Mouse (Mus musculus): ENCODE results near the gene Tm7sf3.

The Tm7sf3 gene

GRCm38 (mm10) chr6:146642276-146643183 lies at the start of gene Tm7sf3, which contains the start of gene Med21:
Gene Tm7sf3, minus strand, starts transcription at chr6:146642824.
Gene Med21, plus strand, starts transcription at chr6:146642547.
- DNase-seq, result peak; percentile 100

- no peak for DNase-seq
Measured at GRCm38 (mm10) chr6:146688861-146689260, 46.2 kb upstream of the Tm7sf3 start.

GRCm38 (mm10) chr6:146688010-146688409 lies 45.4 kb upstream of the Tm7sf3 start:
- no peak for DNase-seq

DNA sequence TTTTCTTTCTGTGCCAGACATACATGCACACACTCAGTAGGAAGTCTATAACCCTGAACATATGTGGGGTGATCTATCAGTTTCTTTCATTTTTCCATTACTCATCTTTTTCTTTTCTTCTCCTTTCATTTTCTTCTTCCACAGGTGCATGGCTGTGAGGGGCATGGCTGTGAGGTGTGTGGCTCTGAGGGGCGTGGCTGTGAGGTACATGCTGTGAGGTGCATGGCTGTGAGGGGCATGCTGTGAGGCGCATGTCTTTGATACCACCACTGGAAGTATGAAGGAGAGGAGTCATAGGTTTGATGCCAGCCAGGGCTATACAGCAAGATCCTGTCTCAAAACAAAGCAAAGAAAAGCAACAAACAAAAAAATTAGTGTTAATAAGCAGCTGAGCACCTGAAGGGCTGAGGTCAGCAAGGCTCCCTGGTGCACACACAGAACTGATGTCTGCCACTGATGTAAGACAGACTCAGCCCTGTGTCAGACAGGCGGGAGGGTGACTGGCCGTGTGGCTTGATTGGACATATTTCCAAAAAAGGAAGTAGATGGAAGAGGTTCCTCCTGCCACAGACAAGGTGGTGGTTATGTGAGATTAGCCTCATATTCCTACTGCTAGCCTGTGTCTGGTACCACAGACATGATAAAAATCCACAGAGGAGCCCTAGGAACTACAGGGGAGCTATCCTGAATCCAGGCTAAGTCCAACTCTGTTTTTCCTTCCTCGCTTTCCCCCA lies 44.0 kb upstream of the Tm7sf3 start:
- no peak for DNase-seq

- DNase-seq, result peak; percentile 66
Measured at GRCm38 (mm10) chr6:146685781-146686308, 43.2 kb upstream of the Tm7sf3 start.

- no peak for DNase-seq
Measured at GRCm38 (mm10) chr6:146683881-146684280, 41.3 kb upstream of the Tm7sf3 start.

GRCm38 (mm10) chr6:146678136-146679070 lies 35.8 kb upstream of the Tm7sf3 start:
- DNase-seq, result no peak

- no peak for DNase-seq
Measured at GRCm38 (mm10) chr6:146676904-146677303, 34.3 kb upstream of the Tm7sf3 start.

DNA sequence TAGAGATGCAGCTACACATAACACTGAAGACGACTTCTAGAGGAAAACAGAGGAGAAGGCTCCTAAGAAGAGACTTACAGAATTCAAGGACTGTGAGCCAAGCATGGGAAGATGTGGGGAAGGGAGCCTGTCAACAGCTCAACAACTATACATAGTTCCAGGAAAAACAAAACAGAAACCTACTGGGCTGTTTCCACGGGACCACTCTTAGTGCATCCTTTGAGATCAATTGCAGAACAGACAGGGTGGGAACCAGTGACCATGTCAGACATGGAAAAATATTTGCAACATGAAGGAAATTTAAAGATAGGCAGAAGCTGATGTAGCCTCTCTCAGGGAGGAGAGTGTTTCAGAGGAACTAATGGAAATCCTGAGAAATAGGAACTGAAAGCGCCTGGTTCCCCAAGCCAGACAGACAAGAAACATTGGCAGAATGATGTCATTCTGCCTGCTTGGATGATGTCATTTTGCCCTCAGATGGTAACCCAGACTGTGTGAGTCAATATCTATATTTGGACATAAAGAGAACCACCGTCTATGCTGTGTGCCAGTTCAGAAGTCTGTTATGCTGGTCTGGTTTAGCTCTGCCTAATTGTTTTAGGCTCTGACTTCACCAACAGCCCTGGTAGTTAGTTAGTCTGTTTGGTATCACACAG lies 32.4 kb upstream of the Tm7sf3 start:
- no peak for DNase-seq

GRCm38 (mm10) chr6:146674420-146674819 lies 31.8 kb upstream of the Tm7sf3 start:
- DNase-seq, result peak; percentile 40

- DNase-seq, result no peak
Measured at GRCm38 (mm10) chr6:146673696-146674095, 31.1 kb upstream of the Tm7sf3 start.

GRCm38 (mm10) chr6:146672106-146672505 lies 29.5 kb upstream of the Tm7sf3 start:
- DNase-seq, result no peak

GRCm38 (mm10) chr6:146670956-146671855 lies 28.6 kb upstream of the Tm7sf3 start:
- no peak for DNase-seq

DNA sequence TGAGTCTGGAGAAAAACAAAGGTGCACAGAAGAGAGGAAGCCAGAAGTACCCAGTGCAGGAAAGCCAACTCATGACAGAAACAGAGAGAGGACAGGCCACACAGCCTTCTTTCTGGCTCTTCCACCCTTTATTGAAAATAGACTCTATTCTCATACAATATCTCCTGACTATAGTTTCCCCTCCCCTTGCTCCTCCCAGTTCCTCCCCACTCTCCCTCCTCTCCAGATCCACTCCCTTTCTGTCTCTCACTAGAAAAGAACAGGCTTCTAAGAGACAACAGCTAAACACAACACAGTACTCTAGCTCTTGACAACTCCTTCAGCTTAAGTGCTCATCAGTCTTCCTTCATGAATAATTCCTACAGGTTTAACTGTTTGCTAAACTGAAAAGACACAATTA lies 26.0 kb upstream of the Tm7sf3 start:
- no peak for DNase-seq

- no peak for DNase-seq
Measured at GRCm38 (mm10) chr6:146666811-146667210, 24.2 kb upstream of the Tm7sf3 start.

GRCm38 (mm10) chr6:146665408-146665807 lies 22.8 kb upstream of the Tm7sf3 start:
- no peak for DNase-seq

- DNase-seq, result no peak
Measured at GRCm38 (mm10) chr6:146664917-146665316, 22.3 kb upstream of the Tm7sf3 start.

DNA sequence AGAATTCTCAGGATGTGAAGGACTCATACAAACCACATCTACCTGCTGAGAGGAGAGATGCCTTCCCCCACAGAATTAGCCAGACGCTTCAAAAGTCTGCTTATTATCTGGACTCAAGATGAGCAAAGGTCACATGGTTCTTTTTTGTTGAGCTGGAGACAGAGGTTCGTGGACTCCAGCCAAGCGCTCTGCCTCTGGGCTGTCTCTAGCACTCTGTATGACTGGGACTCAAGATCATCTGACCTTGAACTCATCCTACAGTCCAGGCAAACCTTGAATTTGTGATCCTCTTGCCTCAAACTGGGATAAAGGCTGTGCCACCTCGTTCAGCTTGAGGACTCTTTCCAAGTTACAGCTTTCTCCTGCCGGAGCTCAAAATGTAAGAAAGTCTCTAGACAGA lies 21.5 kb upstream of the Tm7sf3 start:
- no peak for DNase-seq

DNA sequence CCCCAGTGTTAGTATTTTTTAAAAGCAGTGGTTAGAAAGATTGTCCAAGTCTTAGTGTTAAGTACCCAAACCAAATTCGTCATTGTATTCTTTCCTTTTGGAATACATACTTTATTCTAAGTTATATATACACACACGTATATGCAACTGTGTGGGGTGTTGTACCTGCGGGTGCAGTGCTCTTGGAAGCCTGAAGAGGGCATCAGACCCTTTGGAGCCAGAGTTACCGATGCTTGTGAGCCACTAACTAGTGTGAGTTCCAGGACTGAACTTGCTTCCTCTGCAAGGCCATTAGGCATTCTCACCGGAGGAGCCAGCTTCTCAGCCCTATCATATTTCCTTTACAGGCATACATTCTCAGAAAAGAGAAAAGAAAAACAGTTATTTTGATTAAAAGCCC lies 20.1 kb upstream of the Tm7sf3 start:
- DNase-seq, result peak; percentile 68

DNA sequence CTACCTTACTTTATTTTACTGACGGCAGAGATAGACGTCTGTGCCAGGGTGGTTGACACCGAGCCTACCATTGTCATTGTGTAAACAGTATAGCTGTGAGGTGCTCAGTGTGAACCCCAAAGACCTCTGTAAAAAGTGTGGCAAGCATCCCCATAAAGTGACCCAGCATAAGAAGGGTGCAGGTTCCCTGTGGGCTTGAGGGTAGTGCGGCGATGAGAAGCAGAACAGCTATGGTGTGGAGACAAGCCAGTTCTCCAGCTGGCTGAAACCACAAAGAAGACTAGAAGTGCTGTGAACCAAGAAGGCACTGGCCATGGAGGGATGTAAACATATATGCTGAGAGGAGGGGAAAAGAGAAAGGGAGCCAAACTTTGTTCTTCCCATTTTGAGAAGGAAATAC lies 19.0 kb upstream of the Tm7sf3 start:
- DNase-seq, result no peak

- DNase-seq, result peak; percentile 15
Measured at GRCm38 (mm10) chr6:146660591-146660990, 18.0 kb upstream of the Tm7sf3 start.

Data from thymus, postnatal 14 days (tissue).